Mouse (Mus musculus): ENCODE measurements at regions not wholly inside any gene's neighbourhood (a gene's known extent, or its start where the extent isn't known, plus 50 kb on each side); places are given as distances from the start of the nearest gene placed in this dataset.

DNA sequence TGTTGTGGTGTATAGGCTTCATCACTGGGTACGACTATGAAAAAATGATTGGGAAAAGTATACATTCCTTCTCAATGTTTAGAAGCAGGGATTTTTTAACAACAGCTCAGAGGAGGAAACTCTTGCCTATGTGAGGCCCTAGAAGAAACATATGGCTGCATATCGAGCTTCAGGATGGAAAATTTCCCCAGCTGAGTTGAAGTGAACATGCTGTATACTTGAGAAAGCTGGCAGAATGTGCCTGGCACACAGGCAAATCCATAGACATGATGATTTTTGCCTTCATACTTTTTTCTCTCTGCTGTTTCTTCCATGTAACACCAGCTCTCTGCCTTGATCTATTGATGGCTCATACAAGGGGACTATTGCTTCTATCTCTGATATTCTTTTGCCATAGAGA lies 242.7 kb downstream of the Tle4 start:
- no peaks in the 10 kb centered on the region for H3K36me3 ChIP-seq
- 89% methylated on average over 2 of the region's 2 CpGs for WGBS
- no peaks in the 10 kb centered on the region for H3K9me3 ChIP-seq (replicated peaks)
- 0 out of 2 replicates have a peak, but pooled peaks cover 4% of the 10 kb centered on the region for H3K27me3 ChIP-seq (ENCODE audit: low read depth, poor library complexity, severe bottlenecking)
- no peak overlapping the region for H3K27ac ChIP-seq
- DNase-seq (ENCODE audit: low spot score), result no peak
- H3K4me3 ChIP-seq, result no peak overlapping the region
- H3K4me1 ChIP-seq, result no peaks in the 10 kb centered on the region

- H3K27ac ChIP-seq, result no peak overlapping the region
- DNase-seq (ENCODE audit: low spot score), result no peak
- no peak overlapping the region for H3K4me3 ChIP-seq
- H3K36me3 ChIP-seq, result no peaks in the 10 kb centered on the region
- H3K9me3 ChIP-seq (replicated peaks), result no peaks in the 10 kb centered on the region
- H3K27me3 ChIP-seq (ENCODE audit: low read depth, poor library complexity, severe bottlenecking), result 0 out of 2 replicates have a peak, but pooled peaks cover 4% of the 10 kb centered on the region
- H3K4me1 ChIP-seq, result no peaks in the 10 kb centered on the region
Measured at GRCm38 (mm10) chr19:14355946-14356345, 241.9 kb downstream of the Tle4 start.

DNA sequence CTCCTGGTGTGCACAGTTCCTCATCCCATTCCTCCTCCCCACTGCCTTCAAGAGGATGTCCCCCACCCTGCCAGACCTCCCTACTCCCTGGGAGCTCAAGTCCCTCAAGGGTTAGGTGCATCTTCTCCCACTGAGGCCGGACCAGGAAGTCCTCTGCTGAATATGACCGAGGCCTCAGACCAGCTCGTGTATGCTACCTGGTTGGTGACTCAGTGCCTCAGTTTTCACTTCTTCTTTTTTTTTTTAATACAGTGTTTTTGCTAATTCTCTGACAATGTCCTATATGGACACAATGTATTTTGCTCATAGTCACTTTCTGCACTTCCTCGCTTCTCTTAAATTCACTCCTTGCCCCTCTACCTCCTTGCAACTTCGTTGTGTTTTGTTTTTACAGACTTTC lies 237.2 kb downstream of the Tle4 start:
- Histone ChIP-seq H3K9me3 (replicated peaks) (no peaks in the 10 kb centered on the region), H3K27me3 (ENCODE audit: low read depth, poor library complexity, severe bottlenecking) (0 out of 2 replicates have a peak, but pooled peaks cover 3% of the 10 kb centered on the region), H3K4me1 (no peaks in the 10 kb centered on the region), H3K36me3 (no peaks in the 10 kb centered on the region), H3K4me3 (no peak overlapping the region), H3K27ac (no peak overlapping the region)
- no peak for DNase-seq (ENCODE audit: low spot score)
- 90% methylated on average over 5 of the region's 5 CpGs for WGBS

DNA sequence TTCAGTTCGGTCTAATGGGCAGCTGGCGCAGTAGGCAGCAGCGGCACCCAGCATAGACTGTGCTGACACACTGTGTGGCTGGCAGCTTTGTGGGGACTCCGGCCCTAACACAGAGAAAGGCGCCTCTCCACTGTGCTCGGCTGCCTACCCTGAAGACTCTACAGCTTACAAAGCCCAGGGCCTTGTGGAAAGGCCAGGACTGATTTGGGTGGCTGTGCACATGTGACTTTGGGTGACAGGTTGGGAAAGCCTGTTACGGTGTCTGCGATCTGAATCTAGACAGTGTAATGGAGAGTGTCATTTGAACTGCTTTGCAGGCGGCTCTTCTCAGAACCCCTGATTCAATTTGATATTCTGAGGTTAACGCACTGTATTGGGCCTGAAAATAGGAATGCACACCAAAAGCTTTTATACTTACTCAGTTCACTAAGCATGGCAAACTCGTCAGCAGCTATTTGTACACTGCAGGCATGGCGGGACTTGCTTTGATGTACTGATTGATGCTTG lies 228.7 kb downstream of the Tle4 start:
- H3K36me3 ChIP-seq, result no peaks in the 10 kb centered on the region
- 81% methylated on average over 12 of the region's 12 CpGs for WGBS
- H3K4me1 ChIP-seq, result 0 out of 2 replicates have a peak, but pooled peaks cover 3% of the 10 kb centered on the region
- H3K4me3 ChIP-seq, result no peak overlapping the region
- DNase-seq (ENCODE audit: low spot score), result no peak
- 0 out of 2 replicates have a peak, but pooled peaks cover 7% of the 10 kb centered on the region for H3K27me3 ChIP-seq (ENCODE audit: low read depth, poor library complexity, severe bottlenecking)
- no peaks in the 10 kb centered on the region for H3K9me3 ChIP-seq (replicated peaks)
- no peak overlapping the region for H3K27ac ChIP-seq

DNA sequence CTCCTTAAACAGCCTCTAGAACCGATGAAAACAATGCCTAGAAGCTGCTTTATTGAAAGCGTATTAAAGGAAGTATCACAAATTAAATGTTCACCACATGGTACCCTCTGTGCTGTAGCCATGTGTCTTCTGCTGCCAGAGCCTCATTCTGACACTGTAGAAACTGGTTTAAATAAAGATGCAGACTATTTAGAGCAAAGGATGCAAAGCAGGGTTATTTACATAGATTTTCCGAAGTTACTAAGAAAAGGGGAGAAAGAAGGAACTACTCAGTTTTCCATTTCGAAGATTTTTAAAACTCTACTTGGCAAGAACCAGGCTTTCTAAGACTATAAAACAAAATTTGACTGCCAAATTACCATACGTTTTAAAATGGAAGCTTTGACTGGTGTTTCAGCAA lies 226.5 kb downstream of the Tle4 start:
- Histone ChIP-seq H3K4me3 (no peak overlapping the region), H3K9me3 (replicated peaks) (no peaks in the 10 kb centered on the region)

GRCm38 (mm10) chr19:14373996-14374395 lies 223.9 kb downstream of the Tle4 start:
- Histone ChIP-seq H3K27me3 (ENCODE audit: low read depth, poor library complexity, severe bottlenecking) (0 out of 2 replicates have a peak, but pooled peaks cover 7% of the 10 kb centered on the region), H3K4me1 (0 out of 2 replicates have a peak, but pooled peaks cover 2% of the 10 kb centered on the region), H3K27ac (no peak overlapping the region), H3K36me3 (no peaks in the 10 kb centered on the region), H3K9me3 (replicated peaks) (no peaks in the 10 kb centered on the region), H3K4me3 (no peak overlapping the region)
- no peak for DNase-seq (ENCODE audit: low spot score)
- 85% methylated on average over 4 of the region's 4 CpGs for WGBS

More for the DNA sequence above, 226.5 kb downstream of the Tle4 start:
- no peak for DNase-seq (ENCODE audit: low spot score)
- H3K27me3 ChIP-seq (ENCODE audit: low read depth, poor library complexity, severe bottlenecking), result 0 out of 2 replicates have a peak, but pooled peaks cover 7% of the 10 kb centered on the region
- no peaks in the 10 kb centered on the region for H3K36me3 ChIP-seq
- 0 out of 2 replicates have a peak, but pooled peaks cover 3% of the 10 kb centered on the region for H3K4me1 ChIP-seq
- WGBS, result 87% methylated on average over 5 of the region's 5 CpGs
- no peak overlapping the region for H3K27ac ChIP-seq

DNA sequence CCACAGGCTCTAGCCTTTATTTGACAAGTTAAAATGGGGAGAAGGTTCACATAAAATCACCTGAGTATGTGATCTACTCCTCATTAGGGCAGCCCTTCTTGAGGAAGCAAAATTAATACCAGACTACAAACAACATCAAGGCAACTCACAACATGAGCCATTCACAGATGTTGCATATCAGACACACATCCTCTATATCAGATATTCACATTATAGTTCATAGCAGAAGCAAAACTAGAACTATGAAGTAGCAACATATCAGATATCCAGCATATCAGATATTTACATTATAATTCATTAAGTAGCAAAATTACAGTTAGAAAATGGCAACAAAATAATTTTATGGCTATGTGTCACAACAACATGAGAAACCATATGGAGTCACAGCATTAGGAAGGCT lies 217.0 kb downstream of the Tle4 start:
- no peak overlapping the region for H3K27ac ChIP-seq
- H3K4me3 ChIP-seq, result no peak overlapping the region
- DNase-seq (ENCODE audit: low spot score), result no peak
- H3K4me1 ChIP-seq, result 0 out of 2 replicates have a peak, but pooled peaks cover 6% of the 10 kb centered on the region
- H3K36me3 ChIP-seq, result no peaks in the 10 kb centered on the region
- no peaks in the 10 kb centered on the region for H3K27me3 ChIP-seq (ENCODE audit: low read depth, poor library complexity, severe bottlenecking)
- H3K9me3 ChIP-seq (replicated peaks), result no peaks in the 10 kb centered on the region

DNA sequence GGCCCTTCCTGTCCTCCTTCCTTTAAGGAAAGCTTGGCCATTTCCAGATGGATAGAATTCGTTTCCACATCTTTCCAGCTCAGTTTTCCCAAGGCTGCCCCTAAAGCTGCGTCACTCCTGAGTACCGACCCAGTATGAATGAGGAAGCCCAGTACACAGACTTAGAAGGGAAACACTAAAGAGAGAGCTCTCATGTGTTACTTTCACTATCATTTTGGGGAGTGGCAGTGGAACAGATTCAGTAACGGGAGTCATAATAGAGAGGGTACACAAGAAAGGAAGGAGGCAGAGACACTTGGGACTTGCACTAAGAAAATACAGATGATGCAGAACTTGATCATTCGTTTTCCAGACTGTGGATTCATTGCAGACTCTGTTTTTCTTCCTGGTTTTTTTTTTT lies 210.1 kb downstream of the Tle4 start:
- 84% methylated on average over 5 of the region's 5 CpGs for WGBS
- Histone ChIP-seq H3K27ac (no peak overlapping the region), H3K9me3 (replicated peaks) (no peaks in the 10 kb centered on the region), H3K4me3 (no peak overlapping the region), H3K4me1 (no peaks in the 10 kb centered on the region), H3K36me3 (no peaks in the 10 kb centered on the region), H3K27me3 (ENCODE audit: low read depth, poor library complexity, severe bottlenecking) (no peaks in the 10 kb centered on the region)
- no peak for DNase-seq (ENCODE audit: low spot score)

- Histone ChIP-seq H3K27me3 (ENCODE audit: low read depth, poor library complexity, severe bottlenecking) (no peaks in the 10 kb centered on the region), H3K4me3 (no peak overlapping the region), H3K9me3 (replicated peaks) (no peaks in the 10 kb centered on the region), H3K36me3 (no peaks in the 10 kb centered on the region), H3K4me1 (no peaks in the 10 kb centered on the region), H3K27ac (no peak overlapping the region)
- WGBS, result 42% methylated on average over 4 of the region's 4 CpGs
- DNase-seq (ENCODE audit: low spot score), result no peak
Measured at GRCm38 (mm10) chr19:14388539-14388938, 209.3 kb downstream of the Tle4 start.

GRCm38 (mm10) chr19:14389881-14390837 lies 207.7 kb downstream of the Tle4 start:
- no peak overlapping the region for H3K27ac ChIP-seq
- no peaks in the 10 kb centered on the region for H3K4me1 ChIP-seq
- no peaks in the 10 kb centered on the region for H3K9me3 ChIP-seq (replicated peaks)
- no peak overlapping the region for H3K4me3 ChIP-seq
- WGBS, result 91% methylated on average over 6 of the region's 6 CpGs
- H3K27me3 ChIP-seq (ENCODE audit: low read depth, poor library complexity, severe bottlenecking), result no peaks in the 10 kb centered on the region
- DNase-seq (ENCODE audit: low spot score), result no peak
- H3K36me3 ChIP-seq, result no peaks in the 10 kb centered on the region

GRCm38 (mm10) chr19:14390914-14391313 lies 206.9 kb downstream of the Tle4 start:
- no peaks in the 10 kb centered on the region for H3K4me1 ChIP-seq
- H3K9me3 ChIP-seq (replicated peaks), result no peaks in the 10 kb centered on the region
- no peak for DNase-seq (ENCODE audit: low spot score)
- no peak overlapping the region for H3K4me3 ChIP-seq
- H3K27me3 ChIP-seq (ENCODE audit: low read depth, poor library complexity, severe bottlenecking), result no peaks in the 10 kb centered on the region
- WGBS, result 75% methylated on average over 2 of the region's 2 CpGs
- no peaks in the 10 kb centered on the region for H3K36me3 ChIP-seq
- no peak overlapping the region for H3K27ac ChIP-seq
